1 mouse cellular context compared by ENCODE assay signal in genomic region chr9:64045117-64045890, GRCm38 (mm10).
TF ChIP-seq lines count a peak whose summit lies in the region.

No protein-coding gene starts in this region.

TF ChIP-seq in MEL, 35 proteins besides CTCF, POLR2A, EP300 and RAD21 (continued from another document):
- no peak for TF ChIP-seq JUND (IDR thresholded peaks at IDR 0.05; ENCODE audit: low read depth, low read length)
- TF ChIP-seq GATA1 (IDR thresholded peaks at IDR 0.05; ENCODE audit: low read depth, low read length): peak; percentile 91
- peak; percentile 36; the same call in 1 of the 2 replicates for TF ChIP-seq TBP (IDR thresholded peaks at IDR 0.05; ENCODE audit: low read depth, low read length)
- no peak for TF ChIP-seq MEF2A (IDR thresholded peaks at IDR 0.05; ENCODE audit: extremely low read depth, insufficient replicate concordance, low read depth, low read length, poor library complexity, severe bottlenecking)
- peak; percentile 69 for TF ChIP-seq SIN3A (IDR thresholded peaks at IDR 0.05; ENCODE audit: low read length)
